Mouse (Mus musculus): ENCODE measurements around the gene Fbxl15. TPM values are rescaled to one million over a fixed set of nuclear protein-coding genes. Genes with fewer than 3 reads are reported as not detected.

The Fbxl15 gene
- polyA plus RNA-seq, 1 experiment from 2014 or later, result 13.2 TPM

GRCm38 (mm10) chr19:46318586-46319378, 9.2 kb upstream of the Fbxl15 start:
- DNase-seq (ENCODE audit: low spot score) (peak; percentile 86), ATAC-seq (ENCODE audit: low FRiP score, low TSS enrichment) (peak; percentile 35)
- Histone ChIP-seq H3K4me2 (replicated peaks; ENCODE audit: low read depth) (peak overlapping the region; percentile 64), H3K27me3 (ENCODE audit: control insufficient read depth, insufficient read depth, low read length) (peaks cover 3% of the 10 kb centered on the region; the same call in 1 of the 2 replicates), H3K36me3 (ENCODE audit: control insufficient read depth, insufficient read depth, low read length) (no peaks in the 10 kb centered on the region), H3K9ac (ENCODE audit: low read length) (peak overlapping the region; percentile 13), H3K9me3 (ENCODE audit: control insufficient read depth, low read length) (no peaks in the 10 kb centered on the region), H3K4me1 (replicated peaks; ENCODE audit: control insufficient read depth, insufficient read depth) (peaks cover 6% of the 10 kb centered on the region; the same call in 1 of the 2 replicates), H3K4me3 (ENCODE audit: low read depth, low read length) (peak overlapping the region; percentile 60), H3K27ac (replicated peaks) (peak overlapping the region; percentile 89)
- TF ChIP-seq CTCF (IDR thresholded peaks at IDR 0.05; ENCODE audit: low read depth) (no peak), EP300 (optimal IDR thresholded peaks at IDR 0.05) (no peak)
- 9% methylated on average over 16 of the region's 16 CpGs for WGBS

GRCm38 (mm10) chr19:46320076-46320785, 7.8 kb upstream of the Fbxl15 start:
- no peaks in the 10 kb centered on the region for H3K36me3 ChIP-seq (ENCODE audit: control insufficient read depth, insufficient read depth, low read length)
- DNase-seq (ENCODE audit: low spot score), result no peak
- TF ChIP-seq CTCF (IDR thresholded peaks at IDR 0.05; ENCODE audit: low read depth) (no peak), EP300 (optimal IDR thresholded peaks at IDR 0.05) (no peak)

GRCm38 (mm10) chr19:46321101-46321943, 6.7 kb upstream of the Fbxl15 start:
- H3K4me2 ChIP-seq (replicated peaks; ENCODE audit: low read depth), result no peak overlapping the region
- peak; percentile 24 for ATAC-seq (ENCODE audit: low FRiP score, low TSS enrichment)
- peaks cover 3% of the 10 kb centered on the region; the same call in 1 of the 2 replicates for H3K27me3 ChIP-seq (ENCODE audit: control insufficient read depth, insufficient read depth, low read length)
- H3K9me3 ChIP-seq (ENCODE audit: control insufficient read depth, low read length), result no peaks in the 10 kb centered on the region
- WGBS, result 41% methylated on average over 6 of the region's 6 CpGs
- TF ChIP-seq CTCF (IDR thresholded peaks at IDR 0.05; ENCODE audit: low read depth), result no peak
- H3K36me3 ChIP-seq (ENCODE audit: control insufficient read depth, insufficient read depth, low read length), result no peaks in the 10 kb centered on the region
- H3K27ac ChIP-seq (replicated peaks), result no peak overlapping the region
- no peak for DNase-seq (ENCODE audit: low spot score)
- H3K4me3 ChIP-seq (ENCODE audit: low read depth, low read length), result no peak overlapping the region
- no peaks in the 10 kb centered on the region for H3K4me1 ChIP-seq (replicated peaks; ENCODE audit: control insufficient read depth, insufficient read depth)
- H3K9ac ChIP-seq (ENCODE audit: low read length), result no peak overlapping the region

More at GRCm38 (mm10) chr19:46320076-46320785, 7.8 kb upstream of the Fbxl15 start:
- ATAC-seq (ENCODE audit: low FRiP score, low TSS enrichment), result no peak
- Histone ChIP-seq H3K4me3 (ENCODE audit: low read depth, low read length) (no peak overlapping the region), H3K27ac (replicated peaks) (no peak overlapping the region), H3K4me1 (replicated peaks; ENCODE audit: control insufficient read depth, insufficient read depth) (0 out of 2 replicates have a peak, but pooled peaks cover 2% of the 10 kb centered on the region), H3K27me3 (ENCODE audit: control insufficient read depth, insufficient read depth, low read length) (peaks cover 3% of the 10 kb centered on the region; the same call in 1 of the 2 replicates), H3K9ac (ENCODE audit: low read length) (no peak overlapping the region), H3K9me3 (ENCODE audit: control insufficient read depth, low read length) (no peaks in the 10 kb centered on the region), H3K4me2 (replicated peaks; ENCODE audit: low read depth) (no peak overlapping the region)
- WGBS, result 78% methylated on average over 8 of the region's 8 CpGs

GRCm38 (mm10) chr19:46322144-46322995, 5.6 kb upstream of the Fbxl15 start:
- Histone ChIP-seq H3K27ac (replicated peaks) (no peak overlapping the region; the same call in 1 of the 2 replicates), H3K9ac (ENCODE audit: low read length) (no peak overlapping the region), H3K4me2 (replicated peaks; ENCODE audit: low read depth) (no peak overlapping the region), H3K36me3 (ENCODE audit: control insufficient read depth, insufficient read depth, low read length) (no peaks in the 10 kb centered on the region), H3K4me3 (ENCODE audit: low read depth, low read length) (no peak overlapping the region), H3K27me3 (ENCODE audit: control insufficient read depth, insufficient read depth, low read length) (peaks cover 3% of the 10 kb centered on the region; the same call in 1 of the 2 replicates), H3K9me3 (ENCODE audit: control insufficient read depth, low read length) (no peaks in the 10 kb centered on the region), H3K4me1 (replicated peaks; ENCODE audit: control insufficient read depth, insufficient read depth) (0 out of 2 replicates have a peak, but pooled peaks cover under 1% of the 10 kb centered on the region)
- DNase-seq (ENCODE audit: low spot score), result no peak
- ATAC-seq (ENCODE audit: low FRiP score, low TSS enrichment), result no peak
- WGBS, result 62% methylated on average over 11 of the region's 11 CpGs
- TF ChIP-seq EP300 (optimal IDR thresholded peaks at IDR 0.05) (no peak), CTCF (IDR thresholded peaks at IDR 0.05; ENCODE audit: low read depth) (no peak)

Data from stomach, postnatal 0 days (tissue).